ENCODE assay signal across 7 mouse cellular contexts in the genomic region with DNA sequence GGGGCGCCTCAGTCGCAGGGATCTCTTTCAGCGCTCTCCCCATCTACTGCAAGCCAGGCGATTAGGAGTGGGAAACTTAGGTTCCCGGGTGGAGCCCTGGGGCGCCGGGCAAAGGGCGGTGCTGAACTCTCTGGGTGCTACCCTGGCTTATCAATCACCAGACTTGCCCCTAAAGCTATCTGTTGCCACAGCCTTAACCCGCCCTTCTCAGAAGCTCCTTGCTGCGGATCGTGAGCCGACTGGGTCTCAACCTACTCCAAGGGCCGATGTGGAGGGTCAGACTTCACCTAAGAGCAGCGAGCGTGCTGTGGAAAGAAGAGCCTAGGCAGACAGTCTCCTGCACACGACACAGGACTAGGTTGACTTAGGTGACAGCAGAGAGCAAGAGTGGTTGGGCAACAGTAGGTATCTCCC. TPM values are rescaled to one million over a fixed set of nuclear protein-coding genes. Genes with fewer than 3 reads are reported as not detected.
DNase-seq lines count a peak whose midpoint lies in the region; ATAC-seq and TF ChIP-seq lines count a peak whose summit lies in the region.

No protein-coding gene starts in this region.

- no peaks in the 10 kb centered on the region for H3K9me3 ChIP-seq in embryonic facial prominence, embryonic 12.5 days
- no peaks in the 10 kb centered on the region for H3K9me3 ChIP-seq in hindbrain, embryonic 11.5 days (ENCODE audit: control insufficient read depth, low read length)
- no peaks in the 10 kb centered on the region for H3K9me3 ChIP-seq in liver, postnatal 0 days (ENCODE audit: low read length)

- ATAC-seq in embryonic facial prominence, embryonic 12.5 days (ENCODE audit: insufficient number of reproducible peaks, insufficient read depth, low FRiP score, low TSS enrichment): 0 out of 2 replicates have a peak, but pooled peaks have one; percentile 12
- no peak; the same call in none of the 2 replicates for ATAC-seq in hindbrain, embryonic 11.5 days (ENCODE audit: low FRiP score)
- ATAC-seq in liver, postnatal 0 days: peak; percentile 79

- DNase-seq in urinary bladder, postnatal 25 days (ENCODE audit: low spot score): peak; percentile 38
- DNase-seq in urinary bladder, postnatal 4 days (ENCODE audit: low spot score in 2 of 2): no peak
- DNase-seq in hindbrain, embryonic 11.5 days (ENCODE audit: low spot score): peak; percentile 46
- DNase-seq in liver, postnatal 0 days: peak; percentile 87
- DNase-seq in spleen, postnatal 4 days (ENCODE audit: low spot score in 2 of 2): peak; percentile 90 to 91
- DNase-seq in right cerebral cortex, postnatal 14 days: no peak

- peak overlapping the region; percentile 71 for H3K4me3 ChIP-seq in embryonic facial prominence, embryonic 12.5 days
- H3K4me3 ChIP-seq in hindbrain, embryonic 11.5 days (ENCODE audit: low read depth, low read length): peak overlapping the region; percentile 77
- peak overlapping the region; percentile 76 for H3K4me3 ChIP-seq in liver, postnatal 0 days (ENCODE audit: low read depth, low read length)

- H3K27ac ChIP-seq in embryonic facial prominence, embryonic 12.5 days: peak overlapping the region; percentile 86
- peak overlapping the region; percentile 47; the same call in 1 of the 2 replicates for H3K27ac ChIP-seq in hindbrain, embryonic 11.5 days (ENCODE audit: low read depth, low read length)
- peak overlapping the region; percentile 98 for H3K27ac ChIP-seq in liver, postnatal 0 days (ENCODE audit: low read depth)

- peaks cover 12% of the 10 kb centered on the region; the same call in 1 of the 2 replicates for H3K4me1 ChIP-seq in embryonic facial prominence, embryonic 12.5 days
- H3K4me1 ChIP-seq in hindbrain, embryonic 11.5 days (replicated peaks; ENCODE audit: control insufficient read depth, insufficient read depth, low read length): peaks cover 2% of the 10 kb centered on the region; the same call in 1 of the 2 replicates
- H3K4me1 ChIP-seq in liver, postnatal 0 days (ENCODE audit: insufficient read depth): peaks cover 33% of the 10 kb centered on the region

- peaks cover 27% of the 10 kb centered on the region for H3K36me3 ChIP-seq in embryonic facial prominence, embryonic 12.5 days
- H3K36me3 ChIP-seq in hindbrain, embryonic 11.5 days (ENCODE audit: control insufficient read depth, insufficient read depth, low read length): 0 out of 2 replicates have a peak, but pooled peaks cover 5% of the 10 kb centered on the region
- H3K36me3 ChIP-seq in liver, postnatal 0 days (replicated peaks; ENCODE audit: insufficient read depth, low read length): peaks cover 30% of the 10 kb centered on the region

- H3K27me3 ChIP-seq in embryonic facial prominence, embryonic 12.5 days: no peaks in the 10 kb centered on the region
- no peaks in the 10 kb centered on the region for H3K27me3 ChIP-seq in hindbrain, embryonic 11.5 days (ENCODE audit: control insufficient read depth, insufficient read depth, low read length)
- H3K27me3 ChIP-seq in liver, postnatal 0 days (ENCODE audit: insufficient read depth, low read length): no peaks in the 10 kb centered on the region

- peak; percentile 95 for TF ChIP-seq EP300 in liver, postnatal 0 days (IDR thresholded peaks at IDR 0.05; ENCODE audit: low read depth)

- peak overlapping the region; percentile 64 for H3K9ac ChIP-seq in embryonic facial prominence, embryonic 12.5 days
- H3K9ac ChIP-seq in hindbrain, embryonic 11.5 days (ENCODE audit: low read depth, low read length): peak overlapping the region; percentile 80; the same call in 1 of the 2 replicates
- H3K9ac ChIP-seq in liver, postnatal 0 days (replicated peaks): peak overlapping the region; percentile 92

- no peak for TF ChIP-seq CTCF in liver, postnatal 0 days (IDR thresholded peaks at IDR 0.05; ENCODE audit: low read depth)

- under 1% methylated on average over 16 of the region's 16 CpGs for WGBS in embryonic facial prominence, embryonic 12.5 days
- 0% methylated on average over 16 of the region's 16 CpGs for WGBS in hindbrain, embryonic 11.5 days
- under 1% methylated on average over 16 of the region's 16 CpGs for WGBS in liver, postnatal 0 days (ENCODE audit: insufficient replicate concordance)

- peak overlapping the region; percentile 96 for H3K4me2 ChIP-seq in embryonic facial prominence, embryonic 12.5 days (replicated peaks)
- peak overlapping the region; percentile 90 for H3K4me2 ChIP-seq in hindbrain, embryonic 11.5 days (replicated peaks; ENCODE audit: low read depth, low read length)
- H3K4me2 ChIP-seq in liver, postnatal 0 days (ENCODE audit: low read depth, low read length): peak overlapping the region; percentile 92

RNA-seq across cellular contexts. Expression of gene Apeh, which starts 0.6 kb away (rescaled TPM):
- 54.7 and 55.0 TPM in 2 replicates for polyA plus RNA-seq in embryonic facial prominence, embryonic 12.5 days (2016; fragmentation: Nextera tagmentation; extraction: Ambion mirVana)
- polyA plus RNA-seq in hindbrain, embryonic 11.5 days (2014; fragmentation: Nextera tagmentation; extraction: Ambion mirVana): 54.3 and 55.3 TPM in 2 replicates
- 67.7 and 75.2 TPM in 2 replicates for polyA plus RNA-seq in liver, postnatal 0 days (2015; fragmentation: Nextera tagmentation; extraction: Ambion mirVana)

RNA-seq across cellular contexts. Expression of gene Rnf123, which starts 11.9 kb away (rescaled TPM):
- polyA plus RNA-seq in embryonic facial prominence, embryonic 12.5 days (2016; fragmentation: Nextera tagmentation; extraction: Ambion mirVana): 34.5 and 38.2 TPM in 2 replicates
- 24.3 and 26.5 TPM in 2 replicates for polyA plus RNA-seq in hindbrain, embryonic 11.5 days (2014; fragmentation: Nextera tagmentation; extraction: Ambion mirVana)
- 45.2 and 50.1 TPM in 2 replicates for polyA plus RNA-seq in liver, postnatal 0 days (2015; fragmentation: Nextera tagmentation; extraction: Ambion mirVana)

RNA-seq across cellular contexts. Expression of gene Mst1, which starts 14.8 kb away (rescaled TPM):
- 0.29 and 0.31 TPM in 2 replicates for polyA plus RNA-seq in embryonic facial prominence, embryonic 12.5 days (2016; fragmentation: Nextera tagmentation; extraction: Ambion mirVana)
- 0.25 TPM in 2 replicates for polyA plus RNA-seq in hindbrain, embryonic 11.5 days (2014; fragmentation: Nextera tagmentation; extraction: Ambion mirVana)
- polyA plus RNA-seq in liver, postnatal 0 days (2015; fragmentation: Nextera tagmentation; extraction: Ambion mirVana): 81.4 and 93.0 TPM in 2 replicates

RNA-seq across cellular contexts. Expression of gene Amigo3, which starts 42.0 kb away (rescaled TPM):
- polyA plus RNA-seq in embryonic facial prominence, embryonic 12.5 days (2016; fragmentation: Nextera tagmentation; extraction: Ambion mirVana): 3.1 and 4.2 TPM in 2 replicates
- 1.6 and 1.8 TPM in 2 replicates for polyA plus RNA-seq in hindbrain, embryonic 11.5 days (2014; fragmentation: Nextera tagmentation; extraction: Ambion mirVana)
- polyA plus RNA-seq in liver, postnatal 0 days (2015; fragmentation: Nextera tagmentation; extraction: Ambion mirVana): 0.59 and 0.86 TPM in 2 replicates

RNA-seq across cellular contexts. Expression of gene Gmppb, which starts 46.0 kb away (rescaled TPM):
- polyA plus RNA-seq in embryonic facial prominence, embryonic 12.5 days (2016; fragmentation: Nextera tagmentation; extraction: Ambion mirVana): 25.1 and 28.8 TPM in 2 replicates
- polyA plus RNA-seq in hindbrain, embryonic 11.5 days (2014; fragmentation: Nextera tagmentation; extraction: Ambion mirVana): 18.9 and 20.4 TPM in 2 replicates
- 12.2 and 12.6 TPM in 2 replicates for polyA plus RNA-seq in liver, postnatal 0 days (2015; fragmentation: Nextera tagmentation; extraction: Ambion mirVana)

Comparison
In these comparisons a context has a peak if more than half of its experiments do, and no peak if none do; other contexts are left out.
1. DNase-seq: peak in urinary bladder, postnatal 25 days (single experiment), hindbrain, embryonic 11.5 days (single experiment), liver, postnatal 0 days (single experiment) and spleen, postnatal 4 days (2 of 2); none in urinary bladder, postnatal 4 days (0 of 2) and right cerebral cortex, postnatal 14 days (single experiment).
2. H3K27ac ChIP-seq: peak in every context shown above with its lines; median percentile 98 in liver, postnatal 0 days; 86 in embryonic facial prominence, embryonic 12.5 days; 47 in hindbrain, embryonic 11.5 days.
3. RNA of gene Mst1, which starts 14.8 kb away (polyA plus RNA-seq): 81.4 to 93.0 TPM in liver, postnatal 0 days; 0.29 to 0.31 TPM in embryonic facial prominence, embryonic 12.5 days and 0.25 TPM in hindbrain, embryonic 11.5 days; every median in the first group is over 10 times any median in the second.
4. Peak in every context shown above with its lines, with median percentiles within 50 percentile points of each other: H3K4me2 ChIP-seq, H3K4me3 ChIP-seq and H3K9ac ChIP-seq.